Mouse (Mus musculus) G1E (cell line): ENCODE results near the gene Nt5c1b.

Experiments used
- CTCF ChIP-seq: IDR thresholded peaks from 2 replicates; pipeline ENCODE4 v1.5.1; 2012; ENCODE audit warnings: low read depth, low read length, inconsistent platforms, mixed read lengths
- GATA1 ChIP-seq: IDR thresholded peaks from 2 replicates; pipeline ENCODE4 v1.6.1; 2012; ENCODE audit warnings: borderline replicate concordance, low read length, inconsistent platforms, mixed read lengths
- GATA2 ChIP-seq: IDR thresholded peaks from 2 replicates; pipeline ENCODE4 v1.6.1; 2012; ENCODE audit warnings: low read depth, low read length, inconsistent platforms, borderline replicate concordance
- POLR2AphosphoS5 ChIP-seq: IDR thresholded peaks from 2 replicates; pipeline ENCODE4 v1.6.1; 2012; ENCODE audit warnings: low read depth, low read length, inconsistent platforms; ENCODE audit not compliant: insufficient replicate concordance
- TAL1 ChIP-seq: conservative IDR thresholded peaks from 2 replicates; pipeline ENCODE4 v1.6.1; 2012; ENCODE audit warnings: low read depth, low read length, inconsistent platforms, mixed read lengths

DNA sequence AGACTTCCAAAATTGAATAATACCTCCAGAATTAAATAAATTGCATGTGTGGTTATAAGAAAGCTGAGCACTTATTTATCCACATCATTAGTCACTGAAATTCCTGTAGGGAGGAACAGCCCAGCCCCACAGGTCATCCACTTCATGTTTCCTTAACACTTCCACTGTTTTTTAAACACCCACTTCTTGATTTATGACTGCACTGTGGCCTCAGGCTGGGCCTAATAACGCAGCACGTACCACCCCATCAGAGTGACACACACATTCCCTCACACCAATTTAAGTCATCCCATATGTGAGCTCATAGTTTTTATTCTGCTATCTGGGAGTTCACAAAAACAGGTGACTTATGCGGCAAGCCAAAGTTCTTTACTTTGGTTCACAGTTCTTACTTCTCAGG is 52.6 kb downstream of the Nt5c1b start:
- no peak for TF ChIP-seq CTCF
- no peak for TF ChIP-seq TAL1
- no peak for TF ChIP-seq POLR2AphosphoS5
- no peak for TF ChIP-seq GATA2
- TF ChIP-seq GATA1: no peak
